Mouse (Mus musculus) megakaryocyte, adult 5-6 weeks (primary cell): ENCODE results near the gene Gm21103. TPM values are rescaled to one million over a fixed set of nuclear protein-coding genes. Genes with fewer than 3 reads are reported as not detected.
"Not testable (repeated sequence)": the region's sequence is repeated elsewhere in the genome, so short reads cannot be mapped to it uniquely, and the experiment has no call there.

ENCODE experiments used
- ATAC-seq: 2 replicates; pipeline ENCODE4 v1.8.0; 2016; ENCODE audit warnings: mild to moderate bottlenecking, inconsistent platforms; ENCODE audit not compliant: poor library complexity, severe bottlenecking
- total RNA-seq, 2 experiments: library from RNA; stranded (forward) in 1 of 2; stranded (reverse) in 1 of 2; fragments of 153-499, 151-499 nt in 1 of 2; fragments of 221-1000, 200-1000 nt in 1 of 2; gene quantifications; 2 replicates each; pipeline versions ENCODE4 v1.2.3 to v1.2.4; 2015 to 2017

Gene Gm21103
- total RNA-seq (2015) (not detected in 2 replicates), total RNA-seq (2017) (not detected in 2 replicates)

- ATAC-seq: not testable (repeated sequence)
These were observed at the start of gene Gm21103 for GRCm38 (mm10) chr14:6304743-6305142. TSS of gene Gm21103 (minus strand) at chr14:6304843.

- ATAC-seq: not testable (repeated sequence)
These were observed 38.9 kb upstream of the Gm21103 start, which contains the start of gene Gm3618 for GRCm38 (mm10) chr14:6343578-6343977. TSS of gene Gm3618 (minus strand) at chr14:6343678.

- ATAC-seq: not testable (repeated sequence)
These were observed 17.5 kb downstream of the Gm21103 start, which contains the start of gene Gm3411 for GRCm38 (mm10) chr14:6286931-6287715. TSS of gene Gm3411 (minus strand) at chr14:6287250.

Other genes starting within 250 kb of the Gm21103 start
- not detected in 2 replicates for gene Gm6337, start 246.6 kb downstream of the Gm21103 start, total RNA-seq (2015)
- gene Gm6337, start 246.6 kb downstream of the Gm21103 start, total RNA-seq (2017): not detected in 2 replicates
- gene Gm8206, start 210.9 kb downstream of the Gm21103 start, total RNA-seq (2015): not detected in 2 replicates
- not detected in 2 replicates for gene Gm8206, start 210.9 kb downstream of the Gm21103 start, total RNA-seq (2017)
- not detected in 2 replicates for gene Gm3468, start 196.2 kb downstream of the Gm21103 start, total RNA-seq (2015)
- gene Gm3468, start 196.2 kb downstream of the Gm21103 start, total RNA-seq (2017): not detected in 2 replicates
- gene Gm3476, start 179.0 kb downstream of the Gm21103 start, total RNA-seq (2015): not detected in 2 replicates
- gene Gm3476, start 179.0 kb downstream of the Gm21103 start, total RNA-seq (2017): not detected in 2 replicates
- gene Gm21560, start 85.6 kb downstream of the Gm21103 start, total RNA-seq (2015): not detected in 2 replicates
- gene Gm21560, start 85.6 kb downstream of the Gm21103 start, total RNA-seq (2017): not detected in 2 replicates
- not detected in 2 replicates for gene Gm3411, start 17.6 kb downstream of the Gm21103 start, total RNA-seq (2015)
- not detected in 2 replicates for gene Gm3411, start 17.6 kb downstream of the Gm21103 start, total RNA-seq (2017)
- gene Gm3618, start 38.8 kb upstream of the Gm21103 start, total RNA-seq (2015): not detected in 2 replicates
- gene Gm3618, start 38.8 kb upstream of the Gm21103 start, total RNA-seq (2017): not detected in 2 replicates
- gene Gm16440, start 85.5 kb upstream of the Gm21103 start, total RNA-seq (2015): not detected in 2 replicates
- gene Gm16440, start 85.5 kb upstream of the Gm21103 start, total RNA-seq (2017): not detected in 2 replicates
- not detected in 2 replicates for gene Gm3591, start 107.6 kb upstream of the Gm21103 start, total RNA-seq (2015)
- not detected in 2 replicates for gene Gm3591, start 107.6 kb upstream of the Gm21103 start, total RNA-seq (2017)
- not detected in 2 replicates for gene Gm3594, start 139.8 kb upstream of the Gm21103 start, total RNA-seq (2015)
- gene Gm3594, start 139.8 kb upstream of the Gm21103 start, total RNA-seq (2017): not detected in 2 replicates
- gene Gm8356, start 232.4 kb upstream of the Gm21103 start, total RNA-seq (2015): not detected in 2 replicates
- gene Gm8356, start 232.4 kb upstream of the Gm21103 start, total RNA-seq (2017): not detected in 2 replicates